Mouse (Mus musculus): ENCODE results near the gene B3galt4.

GRCm38 (mm10) chr17:33980181-33981035, 29.1 kb upstream of the B3galt4 start:
- no peak for TF ChIP-seq CTCF (IDR thresholded peaks at IDR 0.05)
- TF ChIP-seq POLR2A (IDR thresholded peaks at IDR 0.05; ENCODE audit: insufficient read depth, low read depth, low read length), result no peak
- no peak for TF ChIP-seq EP300 (IDR thresholded peaks at IDR 0.05; ENCODE audit: insufficient read depth, low read depth, low read length)

All from heart, adult 2 months (tissue).